ENCODE assay signal across 14 mouse cellular contexts in genomic region chr14:78470714-78471113, GRCm38 (mm10).
"Had no signal": no experiment of that assay in that cellular context is flagged by ENCODE, and none has a peak within 500 bp of the region (broad histone marks: within the 10 kb centered on the region; RNA-seq: fewer than 3 reads in every experiment).

No protein-coding gene starts in this region.

- DNase-seq: liver, postnatal 0 days; lung, adult 2 months; lung, postnatal 14 days; lung, postnatal 36 days; retina, postnatal 1 day; right cerebral cortex, adult 18-20 months; right cerebral cortex, postnatal 14 days; spleen, adult 18-20 months; thymus, adult 2 months; thymus, postnatal 25 days; thymus, postnatal 4 days had no signal

- ATAC-seq: liver, postnatal 0 days; lung, postnatal 0 days; midbrain, embryonic 13.5 days; midbrain, embryonic 15.5 days had no signal
